Mouse (Mus musculus): ENCODE data around the gene Atrip. TPM values are rescaled to one million over a fixed set of nuclear protein-coding genes. Genes with fewer than 3 reads are reported as not detected.

Atrip gene
- polyA plus RNA-seq, 1 experiment, result 12.1 TPM

DNA sequence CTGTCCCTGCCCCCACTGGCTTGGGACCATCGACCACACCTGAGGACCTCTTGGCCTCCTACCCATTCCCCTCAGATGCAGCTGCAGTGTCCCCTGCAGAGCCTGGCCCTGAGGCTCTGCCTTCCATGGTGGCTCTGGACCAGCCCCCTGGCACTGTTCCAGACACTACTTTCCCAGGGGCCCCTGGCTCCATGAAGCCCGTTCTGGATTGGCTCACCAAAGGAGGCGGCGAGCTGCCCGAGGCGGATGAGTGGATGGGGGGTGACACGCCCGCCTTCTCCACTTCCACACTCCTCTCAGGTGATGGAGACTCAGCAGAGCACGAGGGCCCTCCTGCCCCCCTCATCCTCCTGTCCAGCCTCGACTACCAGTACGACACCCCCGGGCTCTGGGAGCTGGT, 31.1 kb upstream of the Atrip start:
- no peak overlapping the region for H3K4me3 ChIP-seq (ENCODE audit: control insufficient read depth, low read depth, low read length)
- H3K36me3 ChIP-seq (ENCODE audit: control insufficient read depth, insufficient read depth, low read length), result no peaks in the 10 kb centered on the region
- H3K27ac ChIP-seq (ENCODE audit: control insufficient read depth, insufficient read depth, low read depth, low read length), result no peak overlapping the region
- H3K4me1 ChIP-seq (ENCODE audit: control insufficient read depth, insufficient read depth, low read length), result no peaks in the 10 kb centered on the region
- TF ChIP-seq CTCF (IDR thresholded peaks at IDR 0.05; ENCODE audit: control insufficient read depth, insufficient read depth, insufficient replicate concordance, low read depth, low read length), result no peak
- TF ChIP-seq POLR2A (IDR thresholded peaks at IDR 0.05; ENCODE audit: control insufficient read depth, low read depth, low read length), result no peak
- H3K27me3 ChIP-seq (ENCODE audit: control insufficient read depth, insufficient read depth, low read length), result no peaks in the 10 kb centered on the region

- H3K27me3 ChIP-seq (ENCODE audit: control insufficient read depth, insufficient read depth, low read length), result no peaks in the 10 kb centered on the region
- H3K4me1 ChIP-seq (ENCODE audit: control insufficient read depth, insufficient read depth, low read length), result no peaks in the 10 kb centered on the region
- H3K27ac ChIP-seq (ENCODE audit: control insufficient read depth, insufficient read depth, low read depth, low read length), result no peak overlapping the region
- H3K4me3 ChIP-seq (ENCODE audit: control insufficient read depth, low read depth, low read length), result no peak overlapping the region
- H3K36me3 ChIP-seq (ENCODE audit: control insufficient read depth, insufficient read depth, low read length), result no peaks in the 10 kb centered on the region
- TF ChIP-seq CTCF (IDR thresholded peaks at IDR 0.05; ENCODE audit: control insufficient read depth, insufficient read depth, insufficient replicate concordance, low read depth, low read length) (no peak), POLR2A (IDR thresholded peaks at IDR 0.05; ENCODE audit: control insufficient read depth, low read depth, low read length) (no peak)
Observed at GRCm38 (mm10) chr9:109104083-109104482, 30.2 kb upstream of the Atrip start.

GRCm38 (mm10) chr9:109103250-109103649, 29.3 kb upstream of the Atrip start:
- Histone ChIP-seq H3K27ac (ENCODE audit: control insufficient read depth, insufficient read depth, low read depth, low read length) (no peak overlapping the region), H3K36me3 (ENCODE audit: control insufficient read depth, insufficient read depth, low read length) (no peaks in the 10 kb centered on the region), H3K4me3 (ENCODE audit: control insufficient read depth, low read depth, low read length) (no peak overlapping the region), H3K4me1 (ENCODE audit: control insufficient read depth, insufficient read depth, low read length) (no peaks in the 10 kb centered on the region), H3K27me3 (ENCODE audit: control insufficient read depth, insufficient read depth, low read length) (no peaks in the 10 kb centered on the region)
- TF ChIP-seq POLR2A (IDR thresholded peaks at IDR 0.05; ENCODE audit: control insufficient read depth, low read depth, low read length) (no peak), CTCF (IDR thresholded peaks at IDR 0.05; ENCODE audit: control insufficient read depth, insufficient read depth, insufficient replicate concordance, low read depth, low read length) (no peak)

- Histone ChIP-seq H3K4me3 (ENCODE audit: control insufficient read depth, low read depth, low read length) (no peak overlapping the region), H3K27ac (ENCODE audit: control insufficient read depth, insufficient read depth, low read depth, low read length) (no peak overlapping the region), H3K27me3 (ENCODE audit: control insufficient read depth, insufficient read depth, low read length) (no peaks in the 10 kb centered on the region), H3K4me1 (ENCODE audit: control insufficient read depth, insufficient read depth, low read length) (no peaks in the 10 kb centered on the region; the same call in 1 of the 2 replicates), H3K36me3 (ENCODE audit: control insufficient read depth, insufficient read depth, low read length) (no peaks in the 10 kb centered on the region)
- no peak for TF ChIP-seq CTCF (IDR thresholded peaks at IDR 0.05; ENCODE audit: control insufficient read depth, insufficient read depth, insufficient replicate concordance, low read depth, low read length)
- no peak for TF ChIP-seq POLR2A (IDR thresholded peaks at IDR 0.05; ENCODE audit: control insufficient read depth, low read depth, low read length)
Observed at GRCm38 (mm10) chr9:109102541-109102940, 28.6 kb upstream of the Atrip start.

GRCm38 (mm10) chr9:109101933-109102445, 28.1 kb upstream of the Atrip start:
- no peak for TF ChIP-seq POLR2A (IDR thresholded peaks at IDR 0.05; ENCODE audit: control insufficient read depth, low read depth, low read length)
- TF ChIP-seq CTCF (IDR thresholded peaks at IDR 0.05; ENCODE audit: control insufficient read depth, insufficient read depth, insufficient replicate concordance, low read depth, low read length), result no peak
- Histone ChIP-seq H3K4me1 (ENCODE audit: control insufficient read depth, insufficient read depth, low read length) (no peaks in the 10 kb centered on the region; the same call in 1 of the 2 replicates), H3K4me3 (ENCODE audit: control insufficient read depth, low read depth, low read length) (no peak overlapping the region), H3K27ac (ENCODE audit: control insufficient read depth, insufficient read depth, low read depth, low read length) (no peak overlapping the region), H3K27me3 (ENCODE audit: control insufficient read depth, insufficient read depth, low read length) (no peaks in the 10 kb centered on the region), H3K36me3 (ENCODE audit: control insufficient read depth, insufficient read depth, low read length) (no peaks in the 10 kb centered on the region)

- no peak overlapping the region for H3K27ac ChIP-seq (ENCODE audit: control insufficient read depth, insufficient read depth, low read depth, low read length)
- no peak for TF ChIP-seq POLR2A (IDR thresholded peaks at IDR 0.05; ENCODE audit: control insufficient read depth, low read depth, low read length)
- TF ChIP-seq CTCF (IDR thresholded peaks at IDR 0.05; ENCODE audit: control insufficient read depth, insufficient read depth, insufficient replicate concordance, low read depth, low read length), result no peak
- peaks cover 8% of the 10 kb centered on the region for H3K4me1 ChIP-seq (ENCODE audit: control insufficient read depth, insufficient read depth, low read length)
- H3K27me3 ChIP-seq (ENCODE audit: control insufficient read depth, insufficient read depth, low read length), result no peaks in the 10 kb centered on the region
- no peaks in the 10 kb centered on the region for H3K36me3 ChIP-seq (ENCODE audit: control insufficient read depth, insufficient read depth, low read length)
- no peak overlapping the region for H3K4me3 ChIP-seq (ENCODE audit: control insufficient read depth, low read depth, low read length)
Observed at GRCm38 (mm10) chr9:109100307-109100928, 26.5 kb upstream of the Atrip start.

DNA sequence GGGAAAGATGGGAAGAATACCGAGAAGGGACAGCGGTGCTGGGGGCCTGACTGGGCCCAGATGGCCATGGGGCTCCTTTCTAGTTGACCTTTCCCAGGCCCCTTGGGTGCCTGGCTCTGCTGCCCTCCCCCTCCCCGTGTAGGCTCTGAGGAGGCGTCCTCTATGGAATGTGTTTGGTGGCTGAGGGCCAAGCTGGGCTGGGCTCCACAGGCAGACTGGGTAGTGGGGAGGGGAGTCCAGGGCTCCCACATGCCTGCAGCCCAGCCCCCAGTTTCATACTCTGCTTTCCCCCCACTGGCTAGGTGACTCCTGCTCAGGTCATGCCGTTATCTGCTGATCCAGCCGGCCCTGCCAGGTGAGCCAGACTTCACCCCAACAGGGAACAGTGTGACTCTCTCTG, 25.0 kb upstream of the Atrip start:
- H3K4me1 ChIP-seq (ENCODE audit: control insufficient read depth, insufficient read depth, low read length), result peaks cover 17% of the 10 kb centered on the region
- H3K36me3 ChIP-seq (ENCODE audit: control insufficient read depth, insufficient read depth, low read length), result no peaks in the 10 kb centered on the region
- no peaks in the 10 kb centered on the region for H3K27me3 ChIP-seq (ENCODE audit: control insufficient read depth, insufficient read depth, low read length)
- TF ChIP-seq POLR2A (IDR thresholded peaks at IDR 0.05; ENCODE audit: control insufficient read depth, low read depth, low read length), result no peak
- no peak for TF ChIP-seq CTCF (IDR thresholded peaks at IDR 0.05; ENCODE audit: control insufficient read depth, insufficient read depth, insufficient replicate concordance, low read depth, low read length)
- no peak overlapping the region for H3K27ac ChIP-seq (ENCODE audit: control insufficient read depth, insufficient read depth, low read depth, low read length)
- H3K4me3 ChIP-seq (ENCODE audit: control insufficient read depth, low read depth, low read length), result no peak overlapping the region

All from testis, adult 2 months (tissue).